Mouse (Mus musculus): Measurements from ENCODE around the gene Zswim5. TPM values are rescaled to one million over a fixed set of nuclear protein-coding genes. Genes with fewer than 3 reads are reported as not detected.
A peak's percentile ranks its signal among the peaks of the same experiment; 100 is the strongest.

Zswim5 gene
- polyA plus RNA-seq, 1 experiment from 2014 or later = 10.4 TPM

GRCm38 (mm10) chr4:116995131-116995797, 118.1 kb downstream of the Zswim5 start, which contains the start of gene Hectd3:
TSS of gene Hectd3 (plus strand) at chr4:116995317.
- H3K4me3 ChIP-seq = peak within 1 kb of the TSS; percentile 83
- H3K9me3 ChIP-seq = no peaks in the 10 kb centered on the region
- H3K4me1 ChIP-seq = peaks cover 18% of the 10 kb centered on the region
- no peaks in the 10 kb centered on the region for H3K27me3 ChIP-seq (replicated peaks)
- WGBS = under 1% methylated on average over 58 of the region's 58 CpGs
- H3K9ac ChIP-seq = peak within 1 kb of the TSS; percentile 87
- peak; percentile 60 for ATAC-seq (ENCODE audit: low FRiP score, low read depth)
- H3K36me3 ChIP-seq = peaks cover 19% of the 10 kb centered on the region
- H3K4me2 ChIP-seq (replicated peaks) = peak within 1 kb of the TSS; percentile 98
- H3K27ac ChIP-seq = peak within 1 kb of the TSS; percentile 77

DNA sequence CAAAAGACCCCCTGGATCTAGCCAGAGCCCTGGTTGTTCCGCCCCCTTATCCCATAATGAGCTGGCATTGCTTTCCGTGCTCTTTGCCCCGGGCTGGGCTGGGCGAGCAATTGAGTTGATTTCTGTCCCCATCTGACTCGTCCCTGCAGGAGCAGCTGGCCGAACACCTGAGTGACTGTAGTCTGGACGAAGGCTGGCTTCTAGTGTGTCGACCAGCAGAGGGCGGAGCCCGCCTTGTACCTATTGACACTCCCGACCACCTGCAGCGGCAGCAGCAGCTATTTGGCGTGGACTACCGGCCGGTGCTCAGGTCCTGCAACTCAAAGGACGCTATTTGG, 118.6 kb downstream of the Zswim5 start:
- ATAC-seq (ENCODE audit: low FRiP score, low read depth) = peak; percentile 38
- H3K27ac ChIP-seq = no peak overlapping the region
- H3K27me3 ChIP-seq (replicated peaks) = no peaks in the 10 kb centered on the region
- H3K4me3 ChIP-seq = peak overlapping the region; percentile 83
- H3K36me3 ChIP-seq = peaks cover 22% of the 10 kb centered on the region
- H3K9me3 ChIP-seq = no peaks in the 10 kb centered on the region
- peak overlapping the region; percentile 87 for H3K9ac ChIP-seq
- peaks cover 18% of the 10 kb centered on the region for H3K4me1 ChIP-seq
- 1% methylated on average over 16 of the region's 16 CpGs for WGBS
- peak overlapping the region; percentile 98 for H3K4me2 ChIP-seq (replicated peaks)

GRCm38 (mm10) chr4:116999513-117000154, 122.5 kb downstream of the Zswim5 start:
- H3K27ac ChIP-seq = no peak overlapping the region
- WGBS = 96% methylated on average over 17 of the region's 17 CpGs
- no peaks in the 10 kb centered on the region for H3K9me3 ChIP-seq
- peaks cover 55% of the 10 kb centered on the region for H3K36me3 ChIP-seq
- no peaks in the 10 kb centered on the region for H3K27me3 ChIP-seq (replicated peaks)
- H3K4me2 ChIP-seq (replicated peaks) = no peak overlapping the region
- H3K4me3 ChIP-seq = no peak overlapping the region
- ATAC-seq (ENCODE audit: low FRiP score, low read depth) = no peak
- H3K9ac ChIP-seq = no peak overlapping the region
- H3K4me1 ChIP-seq = peaks cover 11% of the 10 kb centered on the region

DNA sequence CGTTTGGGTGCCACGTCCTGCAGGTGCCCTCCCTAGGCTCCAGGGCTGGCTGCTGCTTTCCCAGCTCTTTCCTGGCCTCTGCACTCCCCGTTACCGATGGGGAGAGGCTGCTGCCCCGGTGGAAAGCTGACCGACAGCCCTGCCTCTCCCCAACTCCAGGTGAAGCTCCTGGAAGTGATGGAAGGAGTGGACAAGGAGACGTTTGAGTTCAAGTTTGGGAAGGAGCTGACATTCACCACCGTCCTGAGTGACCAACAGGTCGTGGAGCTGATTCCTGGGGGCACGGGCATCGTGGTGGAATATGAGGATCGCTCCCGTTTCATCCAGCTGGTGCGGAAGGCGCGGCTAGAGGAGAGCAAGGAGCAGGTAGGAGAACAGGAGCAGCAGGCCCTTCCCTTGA, 124.8 kb downstream of the Zswim5 start:
- no peak overlapping the region for H3K27ac ChIP-seq
- ATAC-seq (ENCODE audit: low FRiP score, low read depth) = no peak
- 91% methylated on average over 16 of the region's 16 CpGs for WGBS
- H3K36me3 ChIP-seq = peaks cover 56% of the 10 kb centered on the region
- H3K9me3 ChIP-seq = no peaks in the 10 kb centered on the region
- H3K4me1 ChIP-seq = no peaks in the 10 kb centered on the region
- H3K27me3 ChIP-seq (replicated peaks) = no peaks in the 10 kb centered on the region
- H3K4me2 ChIP-seq (replicated peaks) = no peak overlapping the region
- no peak overlapping the region for H3K9ac ChIP-seq
- no peak overlapping the region for H3K4me3 ChIP-seq

DNA sequence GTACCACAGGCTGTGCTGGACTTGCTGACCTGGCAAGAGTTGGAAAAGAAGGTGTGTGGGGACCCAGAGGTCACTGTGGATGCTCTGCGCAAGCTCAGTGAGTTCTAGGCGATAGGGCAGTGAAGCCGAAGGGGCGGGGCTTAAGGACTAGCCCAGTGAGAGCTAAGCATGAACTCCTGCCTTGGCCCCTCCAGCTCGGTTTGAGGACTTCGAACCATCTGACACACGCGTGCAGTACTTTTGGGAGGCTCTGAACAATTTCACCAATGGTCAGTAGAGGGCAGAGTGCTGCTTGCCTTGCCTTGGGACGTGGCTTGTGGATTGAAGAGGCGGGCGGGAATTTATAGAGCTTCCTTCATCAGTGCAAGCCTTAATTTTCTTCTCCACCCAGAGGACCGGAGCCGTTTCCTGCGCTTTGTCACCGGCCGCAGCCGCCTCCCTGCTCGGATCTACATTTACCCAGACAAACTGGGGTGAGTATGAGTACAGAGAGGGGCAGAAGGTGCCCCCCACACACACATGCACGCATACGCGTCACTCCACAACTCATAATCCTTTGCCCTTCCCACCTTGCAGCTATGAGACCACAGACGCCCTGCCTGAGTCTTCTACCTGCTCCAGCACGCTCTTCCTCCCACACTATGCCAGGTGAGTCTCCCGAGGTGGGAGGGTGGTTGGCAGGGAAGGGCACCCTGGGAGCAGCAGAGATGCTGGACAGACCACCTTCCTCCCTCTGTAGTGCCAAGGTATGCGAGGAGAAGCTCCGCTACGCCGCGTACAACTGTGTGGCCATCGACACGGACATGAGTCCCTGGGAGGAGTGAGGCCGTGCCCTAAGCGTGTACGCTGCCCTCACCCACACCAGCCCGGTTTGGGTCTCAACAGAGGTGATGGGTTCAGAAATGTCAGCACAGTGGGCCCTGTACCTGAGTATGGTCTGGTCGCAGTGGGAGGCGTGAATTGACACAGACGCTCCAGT, 125.7 kb downstream of the Zswim5 start:
- Histone ChIP-seq H3K9me3 (no peaks in the 10 kb centered on the region), H3K4me3 (no peak overlapping the region), H3K27ac (no peak overlapping the region), H3K4me1 (no peaks in the 10 kb centered on the region), H3K27me3 (replicated peaks) (no peaks in the 10 kb centered on the region), H3K4me2 (replicated peaks) (no peak overlapping the region), H3K36me3 (peaks cover 56% of the 10 kb centered on the region), H3K9ac (no peak overlapping the region)
- 0 out of 2 replicates have a peak, but pooled peaks have one; percentile 33 for ATAC-seq (ENCODE audit: low FRiP score, low read depth)
- 54% methylated on average over 38 of the region's 38 CpGs for WGBS

DNA sequence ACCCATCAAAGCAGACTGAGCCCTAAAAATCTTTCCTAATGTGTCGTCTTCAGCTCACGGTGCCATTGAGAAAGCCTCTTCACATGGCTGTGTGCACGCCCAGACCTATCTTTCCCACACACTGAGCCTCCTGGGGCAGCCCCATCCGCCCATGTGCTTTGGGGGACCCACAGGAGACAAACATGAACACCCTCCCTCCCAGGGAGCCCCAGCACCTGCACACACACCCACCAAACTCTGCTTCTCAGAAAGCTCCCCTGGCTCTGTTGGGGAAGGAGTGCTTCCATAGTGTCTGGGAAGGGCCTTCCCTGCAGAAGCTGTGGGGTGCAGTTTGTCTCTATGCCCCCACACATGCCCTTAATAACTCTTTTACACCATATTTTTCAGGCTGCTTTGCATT, 127.5 kb downstream of the Zswim5 start:
- no peak for ATAC-seq (ENCODE audit: low FRiP score, low read depth)
- Histone ChIP-seq H3K4me1 (no peaks in the 10 kb centered on the region), H3K36me3 (peaks cover 46% of the 10 kb centered on the region), H3K9me3 (no peaks in the 10 kb centered on the region), H3K9ac (no peak overlapping the region), H3K4me2 (replicated peaks) (no peak overlapping the region), H3K4me3 (no peak overlapping the region), H3K27me3 (replicated peaks) (no peaks in the 10 kb centered on the region), H3K27ac (no peak overlapping the region)
- WGBS = 82% methylated on average over 4 of the region's 4 CpGs

GRCm38 (mm10) chr4:117005611-117006400, 128.6 kb downstream of the Zswim5 start:
- Histone ChIP-seq H3K4me1 (no peaks in the 10 kb centered on the region), H3K27me3 (replicated peaks) (no peaks in the 10 kb centered on the region), H3K9me3 (no peaks in the 10 kb centered on the region), H3K4me3 (no peak overlapping the region), H3K36me3 (peaks cover 34% of the 10 kb centered on the region), H3K9ac (no peak overlapping the region), H3K4me2 (replicated peaks) (no peak overlapping the region), H3K27ac (no peak overlapping the region)
- ATAC-seq (ENCODE audit: low FRiP score, low read depth) = no peak
- WGBS = 81% methylated on average over 7 of the region's 7 CpGs

- 77% methylated on average over 3 of the region's 3 CpGs for whole genome bisulfite sequencing
- Histone ChIP-seq H3K36me3 (peaks cover 24% of the 10 kb centered on the region), H3K27ac (no peak overlapping the region), H3K9me3 (no peaks in the 10 kb centered on the region), H3K4me2 (replicated peaks) (no peak overlapping the region), H3K4me1 (no peaks in the 10 kb centered on the region), H3K4me3 (no peak overlapping the region), H3K27me3 (replicated peaks) (no peaks in the 10 kb centered on the region), H3K9ac (no peak overlapping the region)
- ATAC-seq (ENCODE audit: low FRiP score, low read depth) = no peak
Observed at GRCm38 (mm10) chr4:117007058-117007457, 129.9 kb downstream of the Zswim5 start.

GRCm38 (mm10) chr4:117010231-117010630, 133.1 kb downstream of the Zswim5 start:
- H3K36me3 ChIP-seq = no peaks in the 10 kb centered on the region
- no peak overlapping the region for H3K9ac ChIP-seq
- H3K4me3 ChIP-seq = no peak overlapping the region
- 86% methylated on average over 5 of the region's 5 CpGs for WGBS
- H3K27ac ChIP-seq = no peak overlapping the region
- H3K27me3 ChIP-seq (replicated peaks) = no peaks in the 10 kb centered on the region
- no peaks in the 10 kb centered on the region for H3K9me3 ChIP-seq
- no peaks in the 10 kb centered on the region for H3K4me1 ChIP-seq
- ATAC-seq (ENCODE audit: low FRiP score, low read depth) = no peak
- no peak overlapping the region for H3K4me2 ChIP-seq (replicated peaks)

GRCm38 (mm10) chr4:117013596-117013995, 136.4 kb downstream of the Zswim5 start:
- 83% methylated on average over 6 of the region's 6 CpGs for WGBS
- no peak overlapping the region for H3K4me3 ChIP-seq
- no peak overlapping the region for H3K4me2 ChIP-seq (replicated peaks)
- ATAC-seq (ENCODE audit: low FRiP score, low read depth) = no peak
- no peak overlapping the region for H3K27ac ChIP-seq
- no peaks in the 10 kb centered on the region for H3K27me3 ChIP-seq (replicated peaks)
- H3K9me3 ChIP-seq = no peaks in the 10 kb centered on the region
- H3K9ac ChIP-seq = no peak overlapping the region
- H3K36me3 ChIP-seq = no peaks in the 10 kb centered on the region
- no peaks in the 10 kb centered on the region for H3K4me1 ChIP-seq

GRCm38 (mm10) chr4:117014901-117015415, 137.8 kb downstream of the Zswim5 start:
- no peak overlapping the region for H3K9ac ChIP-seq
- 61% methylated on average over 4 of the region's 4 CpGs for WGBS
- no peaks in the 10 kb centered on the region for H3K27me3 ChIP-seq (replicated peaks)
- H3K36me3 ChIP-seq = no peaks in the 10 kb centered on the region
- H3K4me2 ChIP-seq (replicated peaks) = no peak overlapping the region
- no peaks in the 10 kb centered on the region for H3K4me1 ChIP-seq
- no peak overlapping the region for H3K4me3 ChIP-seq
- ATAC-seq (ENCODE audit: low FRiP score, low read depth) = no peak
- no peak overlapping the region for H3K27ac ChIP-seq
- no peaks in the 10 kb centered on the region for H3K9me3 ChIP-seq
